Mouse (Mus musculus) stomach, postnatal 0 days (tissue): ENCODE measurements around the gene Ints6l.

Experiments
- CTCF ChIP-seq: IDR thresholded peaks from 2 replicates; pipeline ENCODE4 v1.5.1; 2016; ENCODE audit warnings: antibody characterized with exemption, low read depth, mild to moderate bottlenecking, moderate library complexity
- EP300 ChIP-seq: optimal IDR thresholded peaks from 2 replicates; pipeline ENCODE3; 2016; ENCODE audit warnings: antibody characterized with exemption

DNA sequence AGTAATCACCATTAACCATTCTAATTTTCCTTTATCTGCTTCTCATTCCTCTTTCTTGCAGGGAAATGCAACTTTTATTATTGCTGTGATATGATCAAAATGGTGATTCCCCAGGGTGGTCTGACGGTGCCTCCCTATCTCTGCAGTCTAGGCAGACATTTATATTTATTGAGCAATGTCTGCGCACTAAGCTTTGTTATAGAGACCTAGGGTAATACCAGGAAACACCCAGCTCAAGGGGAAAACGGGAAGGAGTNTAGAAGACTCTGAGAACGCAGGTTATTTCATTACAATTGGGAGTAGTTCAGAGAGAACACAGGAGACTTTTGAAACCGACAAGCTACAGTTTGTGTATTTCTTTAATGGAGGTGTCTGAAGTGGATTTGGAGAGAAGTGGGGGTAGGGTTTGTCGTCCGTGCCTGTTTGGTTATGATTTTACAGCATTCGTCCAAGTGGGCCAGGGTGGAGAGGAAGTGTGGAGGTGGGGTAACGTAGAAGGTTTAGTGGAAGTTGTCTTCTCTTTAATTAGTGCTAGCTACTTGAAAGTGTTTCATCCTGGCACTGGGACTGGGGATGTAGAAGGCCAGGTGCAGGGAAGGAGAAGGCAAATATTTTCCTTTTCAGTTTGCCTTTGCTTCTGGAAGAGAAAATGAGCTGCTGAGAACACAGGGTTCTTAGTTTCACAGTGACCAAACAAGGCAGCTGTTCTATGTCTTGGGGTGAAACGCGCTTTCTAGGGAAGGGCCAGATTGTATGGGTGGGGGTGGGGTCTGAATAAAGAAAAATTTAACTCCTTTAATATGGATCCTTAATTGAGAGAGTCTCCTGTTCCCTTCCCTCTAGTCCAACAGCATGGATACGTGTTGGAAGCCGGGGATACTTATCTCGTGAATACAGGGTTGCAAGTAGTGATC lies 7.6 kb downstream of the Ints6l start:
- TF ChIP-seq CTCF (no peak), EP300 (no peak)
